Mouse (Mus musculus) cerebellum, postnatal 25 days (tissue): Measurements from ENCODE around the gene Fads2.

Experiments used
- DNase-seq, 2 experiments: peaks; one replicate each; pipeline ENCODE4 v3.0.0; 2021; ENCODE audit warnings: mixed read lengths in 2 of 2

The Fads2 gene

GRCm38 (mm10) chr19:10100631-10101071 lies 895 bp downstream of the Fads2 start:
- peak; percentile 55 to 70 for DNase-seq

- no peak for DNase-seq
These were observed 3.7 kb downstream of the Fads2 start for GRCm38 (mm10) chr19:10097826-10098225.

GRCm38 (mm10) chr19:10096371-10096876 lies 5.1 kb downstream of the Fads2 start:
- no peak for DNase-seq

GRCm38 (mm10) chr19:10094695-10095094 lies 6.9 kb downstream of the Fads2 start:
- DNase-seq = no peak

GRCm38 (mm10) chr19:10093829-10094228 lies 7.7 kb downstream of the Fads2 start:
- DNase-seq = no peak

GRCm38 (mm10) chr19:10086976-10087375 lies 14.6 kb downstream of the Fads2 start:
- DNase-seq = no peak

- no peak for DNase-seq
These were observed 16.1 kb downstream of the Fads2 start for GRCm38 (mm10) chr19:10085454-10085853.

GRCm38 (mm10) chr19:10082105-10082504 lies 19.4 kb downstream of the Fads2 start:
- no peak for DNase-seq

- no peak for DNase-seq
These were observed 21.2 kb downstream of the Fads2 start for GRCm38 (mm10) chr19:10080384-10080783.

GRCm38 (mm10) chr19:10078392-10078791 lies 23.2 kb downstream of the Fads2 start:
- no peak for DNase-seq

GRCm38 (mm10) chr19:10073145-10073544 lies 28.4 kb downstream of the Fads2 start:
- DNase-seq = no peak

- no peak for DNase-seq
These were observed 29.7 kb downstream of the Fads2 start for GRCm38 (mm10) chr19:10071892-10072291.

GRCm38 (mm10) chr19:10071166-10071565 lies 30.4 kb downstream of the Fads2 start:
- DNase-seq = peak in 1 of 2 experiments; percentile 27

GRCm38 (mm10) chr19:10070186-10070980 lies 31.2 kb downstream of the Fads2 start:
- no peak for DNase-seq

- DNase-seq = no peak
These were observed 33.8 kb downstream of the Fads2 start for GRCm38 (mm10) chr19:10067701-10068100.

GRCm38 (mm10) chr19:10066502-10066901 lies 35.0 kb downstream of the Fads2 start:
- no peak for DNase-seq

GRCm38 (mm10) chr19:10066189-10066500 lies 35.4 kb downstream of the Fads2 start:
- DNase-seq = no peak

GRCm38 (mm10) chr19:10065465-10066188 lies 35.9 kb downstream of the Fads2 start:
- no peak for DNase-seq

GRCm38 (mm10) chr19:10064173-10065012 lies 37.2 kb downstream of the Fads2 start:
- DNase-seq = no peak

- DNase-seq = no peak
These were observed 38.7 kb downstream of the Fads2 start for GRCm38 (mm10) chr19:10062862-10063261.

GRCm38 (mm10) chr19:10062292-10062691 lies 39.3 kb downstream of the Fads2 start:
- DNase-seq = no peak

GRCm38 (mm10) chr19:10061624-10062023 lies 39.9 kb downstream of the Fads2 start:
- no peak for DNase-seq
